17 mouse cellular contexts compared by ENCODE assay signal in genomic region chrX:142983638-142984037, GRCm38 (mm10).
"Had no signal": no experiment of that assay in that cellular context is flagged by ENCODE, and none has a peak within 500 bp of the region (broad histone marks: within the 10 kb centered on the region; RNA-seq: fewer than 3 reads in every experiment).

No protein-coding gene starts in this region.

- H3K27me3 ChIP-seq: lung, embryonic 15.5 days; midbrain, embryonic 15.5 days; neural tube, embryonic 12.5 days had no signal

- H3K9ac ChIP-seq: lung, embryonic 15.5 days; midbrain, embryonic 13.5 days; midbrain, embryonic 15.5 days; neural tube, embryonic 12.5 days; stomach, embryonic 15.5 days had no signal

- H3K4me3 ChIP-seq: lung, embryonic 15.5 days; megakaryocyte, embryonic 14.5 days; midbrain, embryonic 13.5 days; midbrain, embryonic 15.5 days; neural tube, embryonic 12.5 days; stomach, embryonic 15.5 days had no signal

- ATAC-seq: lung, postnatal 0 days; midbrain, embryonic 13.5 days; midbrain, embryonic 15.5 days had no signal

- H3K4me1 ChIP-seq: lung, embryonic 15.5 days; megakaryocyte, embryonic 14.5 days; midbrain, embryonic 13.5 days; midbrain, embryonic 15.5 days; neural tube, embryonic 12.5 days; stomach, embryonic 15.5 days had no signal

- H3K36me3 ChIP-seq: lung, embryonic 15.5 days; midbrain, embryonic 13.5 days; midbrain, embryonic 15.5 days; neural tube, embryonic 12.5 days; stomach, embryonic 15.5 days had no signal

- H3K27ac ChIP-seq: lung, embryonic 15.5 days; macrophage; midbrain, embryonic 13.5 days; midbrain, embryonic 15.5 days; neural tube, embryonic 12.5 days; stomach, embryonic 15.5 days; stomach, postnatal 0 days had no signal

- H3K9me3 ChIP-seq: lung, embryonic 15.5 days; megakaryocyte, embryonic 14.5 days; midbrain, embryonic 13.5 days; midbrain, embryonic 15.5 days; neural tube, embryonic 12.5 days; stomach, embryonic 15.5 days had no signal

- H3K4me2 ChIP-seq: lung, embryonic 15.5 days; midbrain, embryonic 11.5 days; midbrain, embryonic 13.5 days; midbrain, embryonic 15.5 days; neural tube, embryonic 12.5 days; stomach, embryonic 15.5 days had no signal

- DNase-seq: lung, adult 2 months; lung, postnatal 14 days; lung, postnatal 36 days; right cerebral cortex, postnatal 14 days; thymus, adult 2 months; thymus, postnatal 25 days; thymus, postnatal 4 days had no signal
